Mouse (Mus musculus): ENCODE results near the gene Cdh20. TPM values are rescaled to one million over a fixed set of nuclear protein-coding genes. Genes with fewer than 3 reads are reported as not detected.

Gene Cdh20
- total and polyA plus RNA-seq, 3 experiments = not detected

GRCm38 (mm10) chr1:104933051-104933450 is 164.7 kb downstream of the Cdh20 start:
- Histone ChIP-seq H3K4me3 (ENCODE audit: control insufficient read depth in 1 of 2, insufficient read depth in 1 of 2, low read depth in 2 of 2, low read length in 2 of 2) (no peak overlapping the region), H3K36me3 (ENCODE audit: control insufficient read depth in 1 of 2, insufficient read depth in 2 of 2, low read length in 2 of 2) (no peaks in the 10 kb centered on the region), H3K79me2 (ENCODE audit: control insufficient read depth, insufficient read depth, low read length, poor library complexity) (no peaks in the 10 kb centered on the region), H3K27me3 (ENCODE audit: control insufficient read depth in 1 of 2, insufficient read depth in 2 of 2, low read length in 2 of 2) (no peaks in the 10 kb centered on the region), H3K4me1 (ENCODE audit: control insufficient read depth in 1 of 2, insufficient read depth in 2 of 2, low read length in 2 of 2) (no peaks in the 10 kb centered on the region), H3K9ac (ENCODE audit: control insufficient read depth, low read depth, low read length, poor library complexity, severe bottlenecking) (no peak overlapping the region), H3K27ac (ENCODE audit: control insufficient read depth, low read depth, low read length) (no peak overlapping the region), H3K9me3 (replicated peaks; ENCODE audit: insufficient read depth, low read length) (no peaks in the 10 kb centered on the region)
- DNase-seq (ENCODE audit: low read depth, low spot score) = no peak
- no peak for TF ChIP-seq GABPA (IDR thresholded peaks at IDR 0.05; ENCODE audit: low read depth, low read length)
- TF ChIP-seq CTCF (IDR thresholded peaks at IDR 0.05 in 2 of 3, conservative IDR thresholded peaks at IDR 0.05 in 1 of 3; ENCODE audit: control insufficient read depth in 1 of 3, insufficient read depth in 1 of 3, low read depth in 2 of 3, low read length in 3 of 3, poor library complexity in 1 of 3, severe bottlenecking in 1 of 3) = no peak
- TF ChIP-seq POLR2A (IDR thresholded peaks at IDR 0.05; ENCODE audit: control insufficient read depth in 1 of 2, insufficient read depth in 1 of 2, low read depth in 1 of 2, low read length in 2 of 2, poor library complexity in 1 of 2) = no peak
- TF ChIP-seq MAX (IDR thresholded peaks at IDR 0.05; ENCODE audit: low read length) = no peak
- TF ChIP-seq MYB (IDR thresholded peaks at IDR 0.05; ENCODE audit: low read depth, low read length) = no peak
- TF ChIP-seq ZMIZ1 (IDR thresholded peaks at IDR 0.05; ENCODE audit: low read depth, low read length) = no peak
- TF ChIP-seq TAL1 (IDR thresholded peaks at IDR 0.05; ENCODE audit: low read length) = no peak
- no peak for TF ChIP-seq RCOR1 (IDR thresholded peaks at IDR 0.05; ENCODE audit: low read depth, low read length)
- no peak for TF ChIP-seq E2F4 (IDR thresholded peaks at IDR 0.05; ENCODE audit: borderline replicate concordance, low read depth, low read length)
- TF ChIP-seq ZC3H11A (IDR thresholded peaks at IDR 0.05; ENCODE audit: low read depth, low read length) = no peak
- no peak for TF ChIP-seq ZNF384 (IDR thresholded peaks at IDR 0.05; ENCODE audit: low read depth, low read length)
- TF ChIP-seq MEF2A (IDR thresholded peaks at IDR 0.05; ENCODE audit: extremely low read depth, insufficient replicate concordance, low read depth, low read length, poor library complexity, severe bottlenecking) = no peak
- no peak for TF ChIP-seq BHLHE40 (IDR thresholded peaks at IDR 0.05; ENCODE audit: borderline replicate concordance, low read depth, low read length)
- TF ChIP-seq ETS1 (IDR thresholded peaks at IDR 0.05; ENCODE audit: low read depth, low read length) = no peak
- no peak for TF ChIP-seq MYC (IDR thresholded peaks at IDR 0.05; ENCODE audit: low read depth, low read length)
- no peak for TF ChIP-seq CHD1 (IDR thresholded peaks at IDR 0.05; ENCODE audit: low read depth, low read length)
- TF ChIP-seq USF2 (IDR thresholded peaks at IDR 0.05; ENCODE audit: borderline replicate concordance in 1 of 2, insufficient read depth in 1 of 2, low read depth in 1 of 2, low read length in 2 of 2) = no peak
- no peak for TF ChIP-seq MXI1 (IDR thresholded peaks at IDR 0.05; ENCODE audit: low read depth, low read length)
- TF ChIP-seq JUND (IDR thresholded peaks at IDR 0.05; ENCODE audit: low read depth, low read length) = no peak

- H3K27ac ChIP-seq (ENCODE audit: control insufficient read depth, low read depth, low read length) = no peak overlapping the region
- TF ChIP-seq MYB (IDR thresholded peaks at IDR 0.05; ENCODE audit: low read depth, low read length) (no peak), MAZ (IDR thresholded peaks at IDR 0.05; ENCODE audit: low read depth, low read length) (no peak), ZKSCAN1 (IDR thresholded peaks at IDR 0.05; ENCODE audit: low read depth, low read length) (no peak), RCOR1 (IDR thresholded peaks at IDR 0.05; ENCODE audit: low read depth, low read length) (no peak), USF2 (IDR thresholded peaks at IDR 0.05; ENCODE audit: borderline replicate concordance in 1 of 2, insufficient read depth in 1 of 2, low read depth in 1 of 2, low read length in 2 of 2) (no peak), CHD1 (IDR thresholded peaks at IDR 0.05; ENCODE audit: low read depth, low read length) (no peak), BHLHE40 (IDR thresholded peaks at IDR 0.05; ENCODE audit: borderline replicate concordance, low read depth, low read length) (no peak), CTCF (IDR thresholded peaks at IDR 0.05 in 2 of 3, conservative IDR thresholded peaks at IDR 0.05 in 1 of 3; ENCODE audit: control insufficient read depth in 1 of 3, insufficient read depth in 1 of 3, low read depth in 2 of 3, low read length in 3 of 3, poor library complexity in 1 of 3, severe bottlenecking in 1 of 3) (no peak), MAX (IDR thresholded peaks at IDR 0.05; ENCODE audit: low read length) (no peak), ELF1 (IDR thresholded peaks at IDR 0.05; ENCODE audit: low read depth, low read length) (no peak), MAFK (IDR thresholded peaks at IDR 0.05; ENCODE audit: borderline replicate concordance, low read depth, low read length) (no peak), JUND (IDR thresholded peaks at IDR 0.05; ENCODE audit: low read depth, low read length) (no peak), UBTF (IDR thresholded peaks at IDR 0.05; ENCODE audit: borderline replicate concordance, insufficient read depth, low read depth, low read length) (no peak), TAL1 (IDR thresholded peaks at IDR 0.05; ENCODE audit: low read length) (no peak), TCF12 (IDR thresholded peaks at IDR 0.05; ENCODE audit: low read depth, low read length) (no peak), NELFE (IDR thresholded peaks at IDR 0.05; ENCODE audit: low read depth, low read length) (no peak), POLR2A (IDR thresholded peaks at IDR 0.05; ENCODE audit: control insufficient read depth in 1 of 2, insufficient read depth in 1 of 2, low read depth in 1 of 2, low read length in 2 of 2, poor library complexity in 1 of 2) (no peak), TBP (IDR thresholded peaks at IDR 0.05; ENCODE audit: low read depth, low read length) (no peak), NRF1 (IDR thresholded peaks at IDR 0.05; ENCODE audit: insufficient read depth, low read depth, low read length, poor library complexity, severe bottlenecking) (no peak)
- no peak overlapping the region for H3K9ac ChIP-seq (ENCODE audit: control insufficient read depth, low read depth, low read length, poor library complexity, severe bottlenecking)
- H3K9me3 ChIP-seq (replicated peaks; ENCODE audit: insufficient read depth, low read length) = no peaks in the 10 kb centered on the region
- no peaks in the 10 kb centered on the region for H3K27me3 ChIP-seq (ENCODE audit: control insufficient read depth in 1 of 2, insufficient read depth in 2 of 2, low read length in 2 of 2)
- no peaks in the 10 kb centered on the region for H3K36me3 ChIP-seq (ENCODE audit: control insufficient read depth in 1 of 2, insufficient read depth in 2 of 2, low read length in 2 of 2)
- H3K4me3 ChIP-seq (ENCODE audit: control insufficient read depth in 1 of 2, insufficient read depth in 1 of 2, low read depth in 2 of 2, low read length in 2 of 2) = no peak overlapping the region
- no peak for DNase-seq (ENCODE audit: low read depth, low spot score)
- H3K79me2 ChIP-seq (ENCODE audit: control insufficient read depth, insufficient read depth, low read length, poor library complexity) = no peaks in the 10 kb centered on the region
- no peaks in the 10 kb centered on the region for H3K4me1 ChIP-seq (ENCODE audit: control insufficient read depth in 1 of 2, insufficient read depth in 2 of 2, low read length in 2 of 2)
These were observed 168.6 kb downstream of the Cdh20 start for GRCm38 (mm10) chr1:104936966-104937365.

Data from MEL (cell line).